Mouse (Mus musculus): ENCODE data around the gene Tmem106c.

DNA sequence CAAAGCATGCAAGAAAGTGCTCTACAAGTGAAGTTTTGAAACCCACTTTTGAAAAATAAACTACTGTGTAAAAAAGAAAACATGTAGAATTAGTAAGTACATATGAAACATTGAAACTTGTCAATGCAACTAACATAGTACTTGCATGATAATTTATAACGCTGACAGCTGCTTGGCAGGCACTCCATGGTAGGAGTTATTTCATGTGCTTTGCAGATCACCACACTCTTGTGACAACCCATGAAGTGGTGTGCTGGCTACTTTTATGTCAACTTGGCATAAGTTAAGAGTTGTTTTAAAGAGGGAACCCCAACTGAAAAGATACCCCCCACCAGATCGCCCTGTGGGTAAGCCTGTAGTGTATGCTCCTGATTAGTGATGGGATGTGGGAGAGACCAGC lies 41.6 kb upstream of the Tmem106c start:
- TF ChIP-seq CTCF (IDR thresholded peaks at IDR 0.05; ENCODE audit: insufficient read depth, low read length) (no peak), POLR2A (IDR thresholded peaks at IDR 0.05; ENCODE audit: borderline replicate concordance, extremely low read depth, low read depth, low read length) (no peak)

All from lung, adult 2 months (tissue).